Mouse (Mus musculus) thymus, adult 2 months (tissue): ENCODE measurements at regions not wholly inside any gene's neighbourhood (a gene's known extent, or its start where the extent isn't known, plus 50 kb on each side); places are given as distances from the start of the nearest gene placed in this dataset.

Experiments used
- CTCF ChIP-seq: fragments of 200-500 bp; IDR thresholded peaks from 2 replicates; pipeline ENCODE4 v1.5.1; 2012; ENCODE audit warnings: mild to moderate bottlenecking, control low read depth, low read length, moderate library complexity, borderline replicate concordance; ENCODE audit not compliant: control insufficient read depth, poor library complexity, insufficient read depth; ENCODE audit errors: extremely low read depth
- POLR2A ChIP-seq: fragments of 200-500 bp; IDR thresholded peaks from 2 replicates; pipeline ENCODE4 v1.6.1; 2012; ENCODE audit warnings: mild to moderate bottlenecking, low read length, control low read depth, moderate library complexity; ENCODE audit not compliant: control insufficient read depth, poor library complexity, insufficient read depth; ENCODE audit errors: extremely low read depth

- TF ChIP-seq CTCF (no peak), POLR2A (no peak)
Measured at GRCm38 (mm10) chr14:25138485-25138884, 320.5 kb upstream of the Zmiz1 start.
